Mouse (Mus musculus): Measurements from ENCODE around the gene Six6. TPM values are rescaled to one million over a fixed set of nuclear protein-coding genes. Genes with fewer than 3 reads are reported as not detected.

Gene Six6
- not detected for polyA plus RNA-seq (2017; shearing (Covaris generic))

DNA sequence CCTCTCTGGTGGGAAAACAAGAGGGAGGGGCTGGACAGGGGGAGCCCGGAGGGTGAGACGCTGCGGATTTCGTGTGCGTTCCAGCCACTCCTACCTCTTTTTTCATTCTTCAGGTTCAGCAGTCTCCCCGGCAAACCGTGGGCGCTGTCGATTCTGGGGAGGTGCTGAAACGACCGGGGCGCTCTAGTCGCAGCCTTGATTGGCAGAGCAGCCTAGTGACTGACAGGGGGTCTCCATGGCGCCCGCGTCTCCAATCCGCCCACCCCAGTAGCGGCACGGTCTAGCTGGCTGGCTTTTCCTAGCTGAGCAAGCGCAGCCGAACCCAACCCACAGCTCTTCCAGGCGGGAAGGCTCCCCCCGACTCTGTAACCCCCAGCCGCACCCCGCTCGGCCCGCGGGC is at the start of gene Six6:
TSS of gene Six6 (plus strand) at position 277 of the 400 bp plus-strand sequence.

DNA sequence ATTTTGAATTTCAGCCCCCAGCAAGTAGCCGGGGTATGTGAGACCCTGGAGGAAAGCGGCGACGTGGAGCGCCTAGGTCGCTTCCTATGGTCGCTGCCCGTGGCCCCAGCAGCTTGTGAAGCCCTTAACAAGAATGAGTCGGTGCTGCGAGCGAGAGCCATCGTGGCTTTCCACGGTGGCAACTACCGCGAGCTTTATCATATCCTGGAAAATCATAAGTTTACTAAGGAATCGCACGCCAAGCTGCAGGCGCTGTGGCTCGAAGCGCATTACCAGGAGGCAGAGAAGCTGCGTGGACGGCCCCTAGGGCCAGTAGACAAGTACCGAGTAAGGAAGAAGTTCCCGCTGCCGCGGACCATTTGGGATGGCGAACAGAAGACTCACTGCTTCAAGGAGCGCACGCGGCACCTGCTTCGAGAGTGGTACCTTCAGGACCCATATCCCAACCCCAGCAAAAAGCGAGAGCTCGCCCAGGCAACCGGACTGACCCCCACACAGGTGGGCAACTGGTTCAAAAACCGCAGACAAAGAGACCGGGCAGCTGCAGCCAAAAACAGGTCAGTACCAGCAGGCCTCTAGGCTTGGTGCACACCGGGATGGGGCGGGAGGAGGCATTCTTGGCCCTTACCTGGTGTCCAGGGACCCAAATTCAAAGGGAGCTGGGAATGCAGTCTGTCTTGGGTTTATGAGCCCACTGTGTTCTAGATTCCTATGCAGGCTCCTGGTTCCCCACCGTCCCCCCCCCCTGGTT is 554 bp downstream of the Six6 start, which contains the start of gene 4930447C04Rik:
TSS of gene 4930447C04Rik (minus strand) at position 704 of the 751 bp plus-strand sequence.

Other genes starting within 250 kb of the Six6 start
- gene Ppm1a, start 182.4 kb upstream of the Six6 start, polyA plus RNA-seq (2017; shearing (Covaris generic)), result 93.8 TPM
- gene 4930447C04Rik, start 882 bp downstream of the Six6 start, polyA plus RNA-seq (2017; shearing (Covaris generic)), result not detected
- not detected for gene Six1, start 114.0 kb downstream of the Six6 start, polyA plus RNA-seq (2017; shearing (Covaris generic))
- gene Six4, start 173.6 kb downstream of the Six6 start, polyA plus RNA-seq (2017; shearing (Covaris generic)), result 0.09 TPM
- 19.7 TPM for gene Mnat1, start 183.8 kb downstream of the Six6 start, polyA plus RNA-seq (2017; shearing (Covaris generic))

All from effector memory CD4-positive, alpha-beta T cell, adult 5 months (primary cell).